Mouse (Mus musculus): Measurements from ENCODE around the gene Sox8. TPM values are rescaled to one million over a fixed set of nuclear protein-coding genes. Genes with fewer than 3 reads are reported as not detected.

Sox8 gene
- polyA plus RNA-seq, 1 experiment from 2014 or later, result 3.3 TPM

- no peaks in the 10 kb centered on the region for H3K9me3 ChIP-seq (replicated peaks)
- peak overlapping the region; percentile 83 for H3K27ac ChIP-seq (replicated peaks)
- H3K4me3 ChIP-seq, result peak overlapping the region; percentile 41
- H3K36me3 ChIP-seq, result no peaks in the 10 kb centered on the region
- WGBS, result 29% methylated on average over 27 of the region's 27 CpGs
- peaks cover 20% of the 10 kb centered on the region for H3K4me1 ChIP-seq
- peaks cover 35% of the 10 kb centered on the region for H3K27me3 ChIP-seq (ENCODE audit: low read depth, poor library complexity, severe bottlenecking)
- DNase-seq (ENCODE audit: low spot score), result peak; percentile 60
These were observed 31.3 kb downstream of the Sox8 start for GRCm38 (mm10) chr17:25538945-25539875.

GRCm38 (mm10) chr17:25530357-25531022 lies 40.0 kb downstream of the Sox8 start:
- Histone ChIP-seq H3K27me3 (ENCODE audit: low read depth, poor library complexity, severe bottlenecking) (no peaks in the 10 kb centered on the region), H3K4me3 (no peak overlapping the region), H3K9me3 (replicated peaks) (no peaks in the 10 kb centered on the region), H3K36me3 (no peaks in the 10 kb centered on the region), H3K4me1 (no peaks in the 10 kb centered on the region), H3K27ac (replicated peaks) (no peak overlapping the region)
- DNase-seq (ENCODE audit: low spot score), result no peak
- 72% methylated on average over 8 of the region's 8 CpGs for WGBS

GRCm38 (mm10) chr17:25522080-25522479 lies 48.4 kb downstream of the Sox8 start:
- WGBS, result 90% methylated on average over 12 of the region's 12 CpGs
- Histone ChIP-seq H3K9me3 (replicated peaks) (no peaks in the 10 kb centered on the region), H3K36me3 (no peaks in the 10 kb centered on the region), H3K4me1 (peaks cover 14% of the 10 kb centered on the region), H3K27me3 (ENCODE audit: low read depth, poor library complexity, severe bottlenecking) (no peaks in the 10 kb centered on the region), H3K4me3 (no peak overlapping the region), H3K27ac (replicated peaks) (no peak overlapping the region)
- DNase-seq (ENCODE audit: low spot score), result no peak

GRCm38 (mm10) chr17:25520492-25520891 lies 50.0 kb downstream of the Sox8 start:
- Histone ChIP-seq H3K9me3 (replicated peaks) (no peaks in the 10 kb centered on the region), H3K4me3 (no peak overlapping the region), H3K4me1 (peaks cover 18% of the 10 kb centered on the region), H3K27me3 (ENCODE audit: low read depth, poor library complexity, severe bottlenecking) (no peaks in the 10 kb centered on the region), H3K36me3 (no peaks in the 10 kb centered on the region), H3K27ac (replicated peaks) (no peak overlapping the region)
- DNase-seq (ENCODE audit: low spot score), result no peak
- WGBS, result 65% methylated on average over 9 of the region's 9 CpGs

GRCm38 (mm10) chr17:25519511-25519910 lies 51.0 kb downstream of the Sox8 start:
- no peaks in the 10 kb centered on the region for H3K36me3 ChIP-seq
- 72% methylated on average over 5 of the region's 5 CpGs for WGBS
- H3K4me1 ChIP-seq, result peaks cover 18% of the 10 kb centered on the region
- no peaks in the 10 kb centered on the region for H3K9me3 ChIP-seq (replicated peaks)
- peak overlapping the region; percentile 50; the same call in 1 of the 2 replicates for H3K27ac ChIP-seq (replicated peaks)
- no peak overlapping the region for H3K4me3 ChIP-seq
- no peak for DNase-seq (ENCODE audit: low spot score)
- no peaks in the 10 kb centered on the region for H3K27me3 ChIP-seq (ENCODE audit: low read depth, poor library complexity, severe bottlenecking)

- H3K9me3 ChIP-seq (replicated peaks), result no peaks in the 10 kb centered on the region; the same call in 1 of the 2 replicates
- DNase-seq (ENCODE audit: low spot score), result no peak
- no peaks in the 10 kb centered on the region for H3K27me3 ChIP-seq (ENCODE audit: low read depth, poor library complexity, severe bottlenecking)
- 90% methylated on average over 17 of the region's 17 CpGs for WGBS
- H3K4me3 ChIP-seq, result no peak overlapping the region
- peaks cover 18% of the 10 kb centered on the region for H3K4me1 ChIP-seq
- H3K36me3 ChIP-seq, result no peaks in the 10 kb centered on the region
- peak overlapping the region; percentile 18; the same call in 1 of the 2 replicates for H3K27ac ChIP-seq (replicated peaks)
These were observed 52.3 kb downstream of the Sox8 start for GRCm38 (mm10) chr17:25518144-25518543.

GRCm38 (mm10) chr17:25516315-25516714 lies 54.2 kb downstream of the Sox8 start:
- H3K27me3 ChIP-seq (ENCODE audit: low read depth, poor library complexity, severe bottlenecking), result no peaks in the 10 kb centered on the region
- H3K4me3 ChIP-seq, result no peak overlapping the region
- H3K9me3 ChIP-seq (replicated peaks), result no peaks in the 10 kb centered on the region; the same call in 1 of the 2 replicates
- H3K4me1 ChIP-seq, result peaks cover 18% of the 10 kb centered on the region
- H3K36me3 ChIP-seq, result no peaks in the 10 kb centered on the region
- peak overlapping the region; percentile 18; the same call in 1 of the 2 replicates for H3K27ac ChIP-seq (replicated peaks)
- no peak for DNase-seq (ENCODE audit: low spot score)
- 46% methylated on average over 5 of the region's 5 CpGs for WGBS

Other genes starting within 250 kb of the Sox8 start
- gene Tpsab1, start 225.1 kb downstream of the Sox8 start, polyA plus RNA-seq (2016; fragmentation: Nextera tagmentation; extraction: Ambion mirVana), result not detected in 2 replicates
- not detected in 2 replicates for gene Tpsb2, start 204.4 kb downstream of the Sox8 start, polyA plus RNA-seq (2016; fragmentation: Nextera tagmentation; extraction: Ambion mirVana)
- gene Tpsg1, start 201.4 kb downstream of the Sox8 start, polyA plus RNA-seq (2016; fragmentation: Nextera tagmentation; extraction: Ambion mirVana), result not detected in 2 replicates
- gene Cacna1h, start 136.9 kb downstream of the Sox8 start, polyA plus RNA-seq (2016; fragmentation: Nextera tagmentation; extraction: Ambion mirVana), result 2.1 and 3.6 TPM in 2 replicates
- gene Tekt4, start 116.1 kb downstream of the Sox8 start, polyA plus RNA-seq (2016; fragmentation: Nextera tagmentation; extraction: Ambion mirVana), result 0.17 and 0.38 TPM in 2 replicates
- gene Sstr5, start 73.4 kb downstream of the Sox8 start, polyA plus RNA-seq (2016; fragmentation: Nextera tagmentation; extraction: Ambion mirVana), result not detected in 2 replicates
- 22.3 and 22.6 TPM in 2 replicates for gene Lmf1, start 8.4 kb upstream of the Sox8 start, polyA plus RNA-seq (2016; fragmentation: Nextera tagmentation; extraction: Ambion mirVana)
- 0.51 and 0.77 TPM in 2 replicates for gene Gng13, start 146.5 kb upstream of the Sox8 start, polyA plus RNA-seq (2016; fragmentation: Nextera tagmentation; extraction: Ambion mirVana)
- 55.9 and 58.9 TPM in 2 replicates for gene Chtf18, start 156.7 kb upstream of the Sox8 start, polyA plus RNA-seq (2016; fragmentation: Nextera tagmentation; extraction: Ambion mirVana)
- 22.5 and 24.7 TPM in 2 replicates for gene Rpusd1, start 157.0 kb upstream of the Sox8 start, polyA plus RNA-seq (2016; fragmentation: Nextera tagmentation; extraction: Ambion mirVana)
- gene Mslnl, start 165.4 kb upstream of the Sox8 start, polyA plus RNA-seq (2016; fragmentation: Nextera tagmentation; extraction: Ambion mirVana), result not detected in 2 replicates
- gene Msln, start 183.7 kb upstream of the Sox8 start, polyA plus RNA-seq (2016; fragmentation: Nextera tagmentation; extraction: Ambion mirVana), result 0.16 TPM in 1 of 2 replicates, not detected in the other
- 28.1 and 29.5 TPM in 2 replicates for gene Narfl, start 203.1 kb upstream of the Sox8 start, polyA plus RNA-seq (2016; fragmentation: Nextera tagmentation; extraction: Ambion mirVana)
- 75.8 and 103 TPM in 2 replicates for gene Haghl, start 215.0 kb upstream of the Sox8 start, polyA plus RNA-seq (2016; fragmentation: Nextera tagmentation; extraction: Ambion mirVana)
- gene Ccdc78, start 215.9 kb upstream of the Sox8 start, polyA plus RNA-seq (2016; fragmentation: Nextera tagmentation; extraction: Ambion mirVana), result 0.79 and 1.2 TPM in 2 replicates
- 71.8 and 88.0 TPM in 2 replicates for gene Fam173a, start 222.2 kb upstream of the Sox8 start, polyA plus RNA-seq (2016; fragmentation: Nextera tagmentation; extraction: Ambion mirVana)
- 2.9 TPM in 1 of 2 replicates, not detected in the other for gene AC134908.4, start 225.0 kb upstream of the Sox8 start, polyA plus RNA-seq (2016; fragmentation: Nextera tagmentation; extraction: Ambion mirVana)
- gene Metrn, start 226.4 kb upstream of the Sox8 start, polyA plus RNA-seq (2016; fragmentation: Nextera tagmentation; extraction: Ambion mirVana), result 174 and 205 TPM in 2 replicates
- 9.3 and 12.4 TPM in 2 replicates for gene Fbxl16, start 238.4 kb upstream of the Sox8 start, polyA plus RNA-seq (2016; fragmentation: Nextera tagmentation; extraction: Ambion mirVana)